Mouse (Mus musculus): Measurements from ENCODE around the gene Kcnj4. TPM values are rescaled to one million over a fixed set of nuclear protein-coding genes. Genes with fewer than 3 reads are reported as not detected.

Kcnj4 gene
- polyA plus RNA-seq, 1 experiment from 2014 or later = not detected

GRCm38 (mm10) chr15:79441331-79442256 is 63.4 kb downstream of the Kcnj4 start:
- H3K4me3 ChIP-seq = peak overlapping the region; percentile 96
- H3K4me1 ChIP-seq = peaks cover 73% of the 10 kb centered on the region
- H3K9me3 ChIP-seq = no peaks in the 10 kb centered on the region
- peak; percentile 78 for DNase-seq (ENCODE audit: extremely low spot score, low spot score)
- 0 out of 2 replicates have a peak, but pooled peaks cover 7% of the 10 kb centered on the region for H3K27me3 ChIP-seq (ENCODE audit: poor library complexity, severe bottlenecking)
- H3K36me3 ChIP-seq (replicated peaks) = peaks cover 32% of the 10 kb centered on the region
- under 1% methylated on average over 104 of the region's 107 CpGs for WGBS
- peak overlapping the region; percentile 100 for H3K27ac ChIP-seq

- peak; percentile 31 for DNase-seq (ENCODE audit: extremely low spot score, low spot score)
- peak overlapping the region; percentile 100 for H3K27ac ChIP-seq
- peak overlapping the region; percentile 96 for H3K4me3 ChIP-seq
- 32% methylated on average over 11 of the region's 11 CpGs for WGBS
- H3K36me3 ChIP-seq (replicated peaks) = peaks cover 40% of the 10 kb centered on the region
- peaks cover 81% of the 10 kb centered on the region for H3K4me1 ChIP-seq
- no peaks in the 10 kb centered on the region for H3K9me3 ChIP-seq
- 0 out of 2 replicates have a peak, but pooled peaks cover 7% of the 10 kb centered on the region for H3K27me3 ChIP-seq (ENCODE audit: poor library complexity, severe bottlenecking)
Measured at GRCm38 (mm10) chr15:79440651-79441330, 64.2 kb downstream of the Kcnj4 start.

GRCm38 (mm10) chr15:79440223-79440622 is 64.8 kb downstream of the Kcnj4 start:
- Histone ChIP-seq H3K27me3 (ENCODE audit: poor library complexity, severe bottlenecking) (0 out of 2 replicates have a peak, but pooled peaks cover 7% of the 10 kb centered on the region), H3K36me3 (replicated peaks) (peaks cover 46% of the 10 kb centered on the region), H3K4me1 (peaks cover 87% of the 10 kb centered on the region), H3K4me3 (peak overlapping the region; percentile 96), H3K9me3 (no peaks in the 10 kb centered on the region), H3K27ac (peak overlapping the region; percentile 100)
- DNase-seq (ENCODE audit: extremely low spot score, low spot score) = no peak
- WGBS = 86% methylated on average over 4 of the region's 4 CpGs

GRCm38 (mm10) chr15:79439386-79439785 is 65.7 kb downstream of the Kcnj4 start:
- peak overlapping the region; percentile 100; the same call in 1 of the 2 replicates for H3K27ac ChIP-seq
- DNase-seq (ENCODE audit: extremely low spot score, low spot score) = no peak
- WGBS = 88% methylated on average over 4 of the region's 4 CpGs

GRCm38 (mm10) chr15:79438816-79439215 is 66.2 kb downstream of the Kcnj4 start:
- Histone ChIP-seq H3K4me3 (peak overlapping the region; percentile 96; the same call in 1 of the 2 replicates), H3K9me3 (no peaks in the 10 kb centered on the region), H3K27me3 (ENCODE audit: poor library complexity, severe bottlenecking) (0 out of 2 replicates have a peak, but pooled peaks cover 7% of the 10 kb centered on the region), H3K27ac (no peak overlapping the region), H3K36me3 (replicated peaks) (peaks cover 60% of the 10 kb centered on the region), H3K4me1 (peaks cover 82% of the 10 kb centered on the region)
- 90% methylated on average over 8 of the region's 8 CpGs for WGBS
- no peak for DNase-seq (ENCODE audit: extremely low spot score, low spot score)

More at GRCm38 (mm10) chr15:79439386-79439785, 65.7 kb downstream of the Kcnj4 start:
- H3K27me3 ChIP-seq (ENCODE audit: poor library complexity, severe bottlenecking) = 0 out of 2 replicates have a peak, but pooled peaks cover 7% of the 10 kb centered on the region
- H3K36me3 ChIP-seq (replicated peaks) = peaks cover 54% of the 10 kb centered on the region
- peaks cover 87% of the 10 kb centered on the region for H3K4me1 ChIP-seq
- H3K4me3 ChIP-seq = peak overlapping the region; percentile 96
- no peaks in the 10 kb centered on the region for H3K9me3 ChIP-seq

GRCm38 (mm10) chr15:79438209-79438810 is 66.7 kb downstream of the Kcnj4 start:
- no peak for DNase-seq (ENCODE audit: extremely low spot score, low spot score)
- Histone ChIP-seq H3K27ac (no peak overlapping the region), H3K36me3 (replicated peaks) (peaks cover 65% of the 10 kb centered on the region), H3K4me1 (peaks cover 78% of the 10 kb centered on the region), H3K9me3 (no peaks in the 10 kb centered on the region), H3K4me3 (no peak overlapping the region), H3K27me3 (ENCODE audit: poor library complexity, severe bottlenecking) (0 out of 2 replicates have a peak, but pooled peaks cover 4% of the 10 kb centered on the region)
- WGBS = 93% methylated on average over 6 of the region's 6 CpGs

GRCm38 (mm10) chr15:79437541-79438208 is 67.4 kb downstream of the Kcnj4 start:
- Histone ChIP-seq H3K4me1 (peaks cover 76% of the 10 kb centered on the region), H3K4me3 (no peak overlapping the region), H3K36me3 (replicated peaks) (peaks cover 71% of the 10 kb centered on the region), H3K27me3 (ENCODE audit: poor library complexity, severe bottlenecking) (no peaks in the 10 kb centered on the region), H3K9me3 (no peaks in the 10 kb centered on the region), H3K27ac (no peak overlapping the region)
- no peak for DNase-seq (ENCODE audit: extremely low spot score, low spot score)
- WGBS = 90% methylated on average over 12 of the region's 12 CpGs

- Histone ChIP-seq H3K4me3 (no peak overlapping the region), H3K9me3 (no peaks in the 10 kb centered on the region), H3K4me1 (peaks cover 69% of the 10 kb centered on the region), H3K27me3 (ENCODE audit: poor library complexity, severe bottlenecking) (no peaks in the 10 kb centered on the region), H3K27ac (no peak overlapping the region), H3K36me3 (replicated peaks) (peaks cover 83% of the 10 kb centered on the region)
- 71% methylated on average over 7 of the region's 7 CpGs for WGBS
- DNase-seq (ENCODE audit: extremely low spot score, low spot score) = no peak
Measured at GRCm38 (mm10) chr15:79436481-79436921, 68.5 kb downstream of the Kcnj4 start.

- Histone ChIP-seq H3K27ac (peak overlapping the region; percentile 27; the same call in 1 of the 2 replicates), H3K9me3 (no peaks in the 10 kb centered on the region), H3K4me1 (peaks cover 59% of the 10 kb centered on the region), H3K27me3 (ENCODE audit: poor library complexity, severe bottlenecking) (no peaks in the 10 kb centered on the region), H3K36me3 (replicated peaks) (peaks cover 96% of the 10 kb centered on the region), H3K4me3 (no peak overlapping the region)
- DNase-seq (ENCODE audit: extremely low spot score, low spot score) = no peak
- 53% methylated on average over 7 of the region's 7 CpGs for WGBS
Measured at GRCm38 (mm10) chr15:79435191-79435671, 69.8 kb downstream of the Kcnj4 start.
